Mouse (Mus musculus) G1E-ER4 (cell line): ENCODE measurements around the gene Rbmxl1. TPM values are rescaled to one million over a fixed set of nuclear protein-coding genes. Genes with fewer than 3 reads are reported as not detected.

ENCODE experiments used
- GATA1 ChIP-seq: IDR thresholded peaks from one replicate; pipeline ENCODE4 v1.8.0; 2012; ENCODE audit warnings: low read length, inconsistent platforms
- polyA plus RNA-seq: library from polyadenylated mRNA; stranded (reverse); fragments of >175 nt; gene quantifications from 2 replicates; pipeline ENCODE4 v1.2.3, GENCODE M21; 2012

Gene Rbmxl1
- 176 and 215 TPM in 2 replicates for polyA plus RNA-seq

DNA sequence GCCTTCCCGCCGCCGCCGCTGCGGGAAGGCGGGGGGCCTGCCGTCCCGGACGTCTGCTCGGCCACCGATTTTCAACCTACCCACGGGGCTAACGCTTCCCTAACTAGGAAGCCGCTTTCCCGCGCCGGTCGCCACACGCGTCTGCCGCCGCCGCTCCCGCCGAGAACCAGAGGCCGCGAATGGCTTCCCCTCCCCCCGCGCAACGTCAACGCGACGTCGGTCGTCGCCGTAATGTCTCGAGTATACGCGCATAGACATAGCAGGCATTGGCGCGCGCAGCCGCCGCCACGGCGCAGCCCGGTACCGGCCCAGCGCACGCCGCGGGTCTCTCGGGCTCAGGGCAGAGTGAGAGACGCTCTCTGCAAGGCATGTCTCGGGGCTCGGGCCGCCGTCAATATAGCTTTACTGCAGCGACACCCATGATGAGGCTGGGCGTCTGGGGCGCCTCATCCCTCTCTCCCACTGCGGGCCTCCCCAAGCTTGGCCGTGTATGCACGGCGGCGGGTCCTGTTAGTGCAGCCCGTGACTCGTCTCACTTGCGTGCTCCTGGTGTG lies at the start of gene Rbmxl1:
Rbmxl1 (minus strand) TSS at position 180 of the 554 bp plus-strand sequence.
- no peak for TF ChIP-seq GATA1

DNA sequence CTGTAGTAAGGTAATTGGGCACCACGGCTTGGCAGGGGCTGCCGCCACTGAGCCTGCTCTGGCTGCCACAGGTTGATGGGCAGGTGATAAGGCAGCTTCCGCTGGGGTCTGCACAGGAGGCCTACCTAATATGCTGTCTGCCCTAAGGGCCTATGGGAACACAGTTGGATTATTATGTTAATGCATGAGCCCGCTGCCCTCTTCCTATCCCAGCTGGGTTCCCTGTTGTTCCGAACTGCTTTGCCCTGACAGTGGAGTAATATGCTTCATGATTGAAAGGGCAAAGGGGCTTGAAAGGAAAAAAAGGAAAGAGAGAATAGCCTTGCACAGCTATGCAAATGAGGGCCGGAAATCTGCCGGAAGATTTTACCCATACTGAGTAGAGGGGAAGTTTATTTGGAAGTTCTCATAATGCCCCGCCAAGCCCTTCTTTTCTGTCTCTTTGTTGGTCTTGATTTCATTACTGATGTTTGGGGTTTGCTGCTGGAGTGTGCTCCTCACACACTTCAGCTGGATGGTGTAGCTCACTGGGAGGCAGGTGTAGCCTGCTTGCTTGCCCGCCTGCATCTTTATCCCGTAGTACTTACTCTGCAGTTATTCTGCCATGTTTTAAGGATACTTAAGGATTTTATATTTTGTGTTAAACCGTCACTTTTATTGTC lies 48.2 kb upstream of the Rbmxl1 start:
- TF ChIP-seq GATA1, result no peak

DNA sequence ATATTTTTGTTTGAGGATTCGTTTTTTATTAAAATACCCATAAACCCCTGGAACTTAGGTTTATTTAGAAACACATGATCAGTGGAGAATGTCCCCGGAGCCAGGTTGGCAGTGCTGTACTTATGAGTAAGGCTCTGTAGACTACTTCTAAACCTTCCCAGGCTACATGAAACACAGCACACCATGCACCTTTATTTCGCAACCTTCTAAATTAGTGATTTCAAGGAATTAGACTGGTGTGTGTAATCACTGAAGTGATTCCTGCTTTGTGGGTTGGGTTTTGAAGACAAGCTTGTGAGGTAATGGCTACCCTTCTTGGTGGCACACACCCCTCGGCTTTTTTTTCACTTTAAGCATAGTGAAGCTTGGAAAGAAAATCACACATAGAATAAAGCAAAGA lies 47.1 kb upstream of the Rbmxl1 start:
- TF ChIP-seq GATA1, result no peak

DNA sequence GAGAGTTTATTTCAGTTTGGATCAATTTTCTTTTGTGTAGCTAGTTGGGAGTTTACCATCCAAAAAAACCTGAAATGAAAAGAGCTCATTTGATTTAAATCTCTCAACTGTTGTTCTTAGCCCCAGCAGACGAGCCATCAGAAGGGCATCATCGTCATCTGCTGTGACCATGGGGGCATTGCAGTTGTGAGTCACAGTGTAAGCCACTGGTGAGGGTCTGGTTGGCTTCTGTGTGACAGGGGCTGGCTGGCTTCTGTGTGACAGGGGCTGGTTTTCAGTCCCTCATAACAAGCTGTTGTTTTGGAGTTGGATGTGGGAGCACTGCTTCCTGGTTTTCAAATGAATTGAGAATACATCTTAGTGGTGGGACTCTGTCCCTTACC lies 42.0 kb upstream of the Rbmxl1 start:
- TF ChIP-seq GATA1, result no peak

DNA sequence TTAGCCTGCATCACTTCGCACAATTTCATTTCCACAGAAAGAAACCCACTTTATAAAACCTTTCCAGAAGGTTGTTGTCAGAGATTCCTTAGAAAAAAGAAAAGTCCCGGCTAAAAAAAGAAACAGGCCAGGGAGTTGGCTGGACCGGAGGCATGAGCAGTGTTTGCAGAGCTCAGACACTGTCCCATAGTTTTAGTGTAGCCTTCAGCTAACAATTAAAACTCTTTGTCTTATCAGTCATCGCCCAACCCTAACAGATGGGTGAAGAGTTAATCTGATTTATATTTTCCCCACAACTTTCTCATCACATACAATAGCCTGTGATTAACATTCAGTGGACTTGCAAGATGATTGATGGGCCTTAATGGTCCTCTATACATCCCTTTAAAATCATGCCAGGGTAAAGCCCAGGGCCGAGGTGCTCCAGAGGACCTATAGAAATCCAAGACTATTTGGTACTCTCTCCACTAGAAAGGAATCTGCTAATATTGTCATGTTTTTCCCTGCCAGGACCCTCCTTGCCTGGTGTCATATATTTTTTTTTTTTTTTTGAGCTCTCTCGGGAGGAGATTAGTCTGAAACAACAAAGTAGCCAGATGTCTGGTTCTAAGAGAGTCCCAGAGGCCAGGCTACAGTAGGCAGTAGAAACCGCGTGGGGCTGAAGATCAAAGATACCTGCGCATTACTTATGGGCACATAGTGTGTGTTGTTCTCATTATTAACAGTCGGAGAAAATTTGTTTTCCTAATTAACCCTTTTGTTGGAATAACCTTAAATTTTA lies 41.5 kb upstream of the Rbmxl1 start:
- TF ChIP-seq GATA1, result no peak

DNA sequence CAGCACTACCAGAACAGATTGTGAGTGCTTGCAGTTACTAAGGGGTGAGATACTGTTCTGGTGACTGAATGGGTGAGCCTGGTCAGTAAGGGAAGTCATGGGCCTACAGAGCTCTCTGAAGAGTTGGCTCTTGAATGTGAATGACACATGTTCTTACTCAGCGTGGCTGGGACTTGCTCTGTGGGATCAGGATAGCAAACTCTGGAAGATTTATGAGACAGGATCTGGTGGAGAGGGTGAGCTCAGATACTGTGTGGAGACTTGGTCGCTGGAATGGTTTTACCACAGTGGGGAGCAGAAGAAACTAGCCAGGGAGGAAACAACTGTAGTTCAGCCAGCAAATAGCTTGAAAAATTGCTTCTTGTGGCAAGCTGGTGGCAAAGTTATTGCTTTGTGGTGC lies 35.8 kb upstream of the Rbmxl1 start:
- TF ChIP-seq GATA1, result no peak

DNA sequence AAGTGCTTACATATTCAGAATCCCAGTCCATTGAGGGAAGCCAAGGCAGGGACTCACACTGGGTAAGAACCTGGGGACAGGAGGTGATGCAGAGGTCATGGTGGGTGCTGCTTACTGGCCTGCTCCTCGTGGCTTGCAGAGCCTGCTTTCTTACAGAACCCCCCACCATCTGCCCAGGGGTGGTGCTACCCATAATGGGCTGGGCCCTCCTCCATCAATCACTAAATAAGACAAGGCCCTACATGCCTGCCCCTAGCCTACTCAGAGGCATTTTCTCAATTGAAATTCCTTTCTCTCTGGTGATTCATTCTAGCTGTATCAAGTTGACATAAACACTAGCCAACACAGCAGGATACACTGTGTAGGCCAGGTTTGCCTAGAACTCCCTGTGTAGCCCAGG lies 34.9 kb upstream of the Rbmxl1 start:
- no peak for TF ChIP-seq GATA1

DNA sequence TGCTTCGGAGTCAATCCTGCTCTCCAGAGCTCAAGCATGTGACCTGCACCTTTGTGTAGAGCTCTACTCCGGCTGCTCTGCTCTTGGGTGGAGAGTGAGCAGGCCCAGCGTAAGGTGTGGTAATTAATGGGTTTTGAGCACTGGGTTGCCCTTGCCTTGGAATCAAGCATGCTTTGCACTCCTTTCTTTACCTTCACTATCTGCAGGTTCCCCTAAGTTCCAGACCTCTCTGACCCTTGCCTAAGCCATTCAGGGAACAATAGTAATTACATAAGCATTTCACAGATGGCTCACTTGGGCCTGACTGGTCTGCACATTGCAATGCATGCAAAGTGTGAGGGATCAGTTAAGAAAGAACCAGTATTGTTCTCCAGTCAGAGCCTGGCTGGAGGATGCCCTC lies 29.1 kb upstream of the Rbmxl1 start:
- no peak for TF ChIP-seq GATA1

DNA sequence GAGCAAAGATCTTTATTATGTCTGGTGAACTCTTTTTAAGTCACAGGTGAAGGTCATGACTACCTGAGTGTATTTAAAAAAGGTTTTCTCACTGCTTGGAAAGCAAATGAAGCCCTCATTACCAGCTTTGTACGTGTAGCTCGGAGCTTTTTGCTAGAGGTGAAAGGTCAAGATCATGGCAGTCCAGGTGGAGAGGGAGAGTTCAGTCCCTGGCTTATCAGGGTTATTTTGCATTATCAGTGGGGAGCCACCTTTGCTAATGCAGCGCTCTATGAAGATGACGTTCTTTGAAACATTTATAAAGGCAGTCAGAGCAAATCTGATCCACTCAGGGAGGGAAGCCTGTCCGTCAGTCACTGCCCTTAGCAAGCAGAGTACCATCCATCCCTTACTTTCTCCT lies 28.0 kb upstream of the Rbmxl1 start:
- TF ChIP-seq GATA1, result no peak

DNA sequence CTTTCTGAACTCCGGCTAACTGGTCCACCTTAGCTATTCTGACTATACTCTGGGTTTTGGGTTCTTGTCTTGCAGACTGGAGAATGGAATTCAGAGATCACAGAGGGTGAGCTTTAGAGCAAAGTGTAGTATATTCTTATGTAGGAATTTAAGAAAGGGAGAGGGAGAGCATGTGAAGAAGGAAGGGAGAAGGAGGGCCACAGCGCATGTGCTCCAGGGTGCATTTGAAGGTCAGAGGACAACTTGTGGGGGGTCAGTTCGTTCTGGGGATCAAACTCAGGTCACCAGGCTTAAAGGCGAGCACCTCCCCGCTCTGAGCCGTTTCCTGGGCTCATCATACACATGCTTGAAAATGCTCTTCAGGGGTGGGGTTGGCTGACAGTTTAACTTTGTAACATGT lies 25.3 kb upstream of the Rbmxl1 start:
- no peak for TF ChIP-seq GATA1

DNA sequence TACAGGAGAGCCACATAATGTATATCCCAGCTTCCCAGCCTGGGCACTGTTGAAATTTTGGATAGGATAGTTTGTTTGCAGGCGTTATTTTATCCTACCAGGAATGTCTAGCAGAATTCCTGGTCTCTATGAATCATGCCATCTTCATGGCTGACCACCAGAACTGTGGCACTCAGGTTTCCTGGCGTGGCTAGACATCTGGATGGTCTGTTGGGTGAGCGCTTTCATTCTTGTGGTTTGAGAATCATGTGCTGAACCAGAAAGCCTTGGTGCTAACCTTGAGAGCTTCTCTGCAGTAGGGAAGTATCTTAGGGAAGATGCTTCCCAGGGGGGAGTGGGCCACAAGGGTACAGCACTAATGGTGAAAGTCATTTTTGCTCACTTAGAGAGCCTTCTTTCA lies 6.4 kb upstream of the Rbmxl1 start:
- TF ChIP-seq GATA1, result no peak

DNA sequence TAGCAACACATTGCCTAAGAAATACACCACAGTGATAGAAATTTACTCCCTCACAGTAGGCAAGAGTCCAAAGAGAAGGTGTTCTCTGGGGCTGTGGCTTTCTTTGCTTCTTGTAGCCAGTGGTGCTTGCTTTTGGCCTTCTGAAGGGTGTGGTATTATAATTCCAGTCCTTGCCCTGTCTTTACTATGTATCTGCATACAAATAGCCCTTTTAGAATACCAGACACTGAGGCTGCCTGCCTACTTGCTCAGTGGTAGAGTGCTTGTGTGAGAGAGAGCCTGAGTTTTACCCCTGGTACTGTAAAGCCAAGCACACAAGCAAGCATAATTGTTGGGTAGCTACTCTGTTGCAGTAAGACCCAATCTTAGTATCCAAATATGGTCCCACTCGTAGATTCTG lies 6.0 kb upstream of the Rbmxl1 start:
- TF ChIP-seq GATA1, result no peak

DNA sequence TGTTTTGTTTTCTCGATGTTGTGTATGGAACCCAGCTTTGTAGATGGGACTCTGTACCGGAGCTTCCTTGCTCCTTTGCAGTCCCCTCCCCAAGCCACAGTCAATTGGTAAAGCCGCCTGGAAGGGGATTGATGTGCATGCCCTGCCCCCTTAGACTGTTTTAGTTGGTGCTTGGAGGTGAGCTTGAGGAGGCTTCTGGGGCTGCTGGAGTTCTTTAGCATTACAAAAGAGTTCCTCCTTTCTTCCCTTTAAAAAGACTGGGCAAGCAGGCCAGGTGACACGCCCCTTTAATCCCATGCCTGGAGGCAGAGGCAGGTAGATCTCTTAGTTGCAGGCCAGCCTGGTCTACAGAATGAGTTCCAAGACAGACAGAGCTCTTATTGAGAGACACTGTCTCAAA lies 4.4 kb upstream of the Rbmxl1 start:
- no peak for TF ChIP-seq GATA1

DNA sequence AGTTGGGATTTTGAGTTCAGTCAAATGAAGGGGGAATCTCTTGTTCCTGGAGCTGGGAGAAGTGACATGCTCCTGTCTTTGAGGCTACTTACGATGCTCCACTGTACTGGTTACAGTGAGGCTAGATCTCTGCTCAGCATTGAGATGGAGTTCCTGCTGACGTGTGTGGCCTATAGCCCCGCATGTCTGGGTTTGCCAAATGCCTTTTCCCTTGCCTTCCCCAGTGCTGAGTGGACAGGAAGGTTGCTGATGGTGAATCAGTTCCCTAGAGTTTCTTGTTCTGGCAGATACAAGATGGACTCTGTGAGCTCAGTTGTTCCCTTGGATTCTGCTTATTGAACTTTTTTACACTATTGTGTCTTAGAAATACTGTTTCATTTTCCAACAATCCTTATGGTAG lies 2.2 kb upstream of the Rbmxl1 start:
- no peak for TF ChIP-seq GATA1

DNA sequence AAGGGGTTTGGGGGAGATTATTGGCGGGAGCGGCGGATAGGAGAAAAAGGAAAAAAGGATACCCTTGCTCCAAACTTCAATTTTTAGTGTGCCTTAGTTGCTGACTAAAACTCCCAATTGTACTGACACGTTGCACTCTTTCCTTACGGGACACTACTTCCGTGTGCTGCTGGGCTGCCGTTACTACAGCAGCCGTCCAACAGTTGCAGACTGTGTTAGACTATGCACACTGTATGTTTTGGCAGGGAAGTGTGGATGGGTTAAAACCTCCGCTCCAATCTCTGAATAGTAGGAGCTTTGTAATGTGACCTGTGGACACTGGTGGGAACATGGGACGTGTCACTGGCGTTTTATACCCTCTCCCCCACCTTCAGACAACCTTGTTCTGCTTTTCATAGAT lies 1.4 kb upstream of the Rbmxl1 start:
- no peak for TF ChIP-seq GATA1

DNA sequence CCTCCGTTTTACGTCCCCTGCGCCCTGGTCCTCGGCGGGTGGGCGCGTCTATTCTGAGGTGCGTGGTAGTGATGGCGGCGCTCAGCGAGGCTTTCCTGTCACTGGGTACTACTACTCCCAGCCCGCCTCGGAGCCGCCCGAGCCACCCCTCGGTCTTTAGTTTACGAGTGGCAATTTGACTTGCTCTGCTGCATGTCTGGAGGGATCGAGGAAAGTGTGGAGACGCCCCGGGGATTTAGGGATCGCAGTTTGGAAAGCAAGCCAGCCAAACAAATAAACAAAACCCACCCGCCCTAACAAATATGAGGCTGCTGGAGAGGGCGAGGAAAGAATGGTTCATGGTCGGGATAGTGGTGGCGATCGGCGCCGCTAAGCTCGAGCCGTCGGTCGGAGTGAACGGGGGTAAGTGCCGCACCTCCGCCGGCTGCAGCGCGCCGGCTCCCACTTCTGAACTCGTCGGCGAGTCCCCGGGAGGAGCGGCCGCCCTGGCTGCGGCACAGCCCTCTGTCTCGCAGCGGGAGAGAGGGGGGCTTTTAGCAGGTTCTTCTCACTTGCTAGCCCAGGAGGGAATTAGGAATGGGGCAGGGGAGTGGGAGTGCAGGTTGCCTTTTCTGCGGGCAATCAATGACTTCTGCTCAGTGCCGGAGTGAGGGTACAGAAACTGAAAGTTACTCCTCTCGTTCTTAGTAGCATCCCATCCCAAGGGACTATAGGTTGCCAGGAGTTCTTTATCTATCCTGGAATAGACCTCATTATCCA lies 754 bp upstream of the Rbmxl1 start, which contains the start of gene Slc10a7:
Slc10a7 (plus strand) TSS at position 74 of the 759 bp plus-strand sequence.
- no peak for TF ChIP-seq GATA1
